Mouse (Mus musculus) heart, embryonic 14.5 days (tissue): ENCODE results near the gene Stx18. TPM values are rescaled to one million over a fixed set of nuclear protein-coding genes. Genes with fewer than 3 reads are reported as not detected.

Experiments used
- ATAC-seq: fragments of 200-750 bp; cut with Nextera tagmentation; 2 replicates; pipeline ENCODE4 v1.8.0; 2017; ENCODE audit warnings: low read depth, moderate TSS enrichment; ENCODE audit not compliant: insufficient number of reproducible peaks, insufficient read depth, low FRiP score
- H3K27ac ChIP-seq, 2 experiments: fragments of 200-500 bp in 1 of 2; fragments of 300-500 bp in 1 of 2; sonication (generic) in 1 of 2; replicated peaks in 1 of 2; 2 replicates each; pipeline ENCODE4 v1.5.1; 2012 to 2014; ENCODE audit warnings: low read depth in 2 of 2, low read length in 2 of 2, control low read depth in 1 of 2, mild to moderate bottlenecking in 1 of 2, mixed read lengths in 1 of 2; ENCODE audit not compliant: control insufficient read depth in 1 of 2, insufficient read depth in 1 of 2
- H3K27me3 ChIP-seq: fragments of 300-500 bp; sonication (generic); 2 replicates; pipeline ENCODE4 v1.6.1; 2014; ENCODE audit warnings: mild to moderate bottlenecking, low read length, control low read depth; ENCODE audit not compliant: control insufficient read depth, insufficient read depth
- H3K36me3 ChIP-seq: fragments of 300-500 bp; sonication (generic); 2 replicates; pipeline ENCODE4 v1.6.1; 2014; ENCODE audit warnings: mild to moderate bottlenecking, control low read depth, low read length, mixed read lengths; ENCODE audit not compliant: control insufficient read depth, insufficient read depth
- H3K4me1 ChIP-seq, 2 experiments: fragments of 200-500 bp in 1 of 2; fragments of 300-500 bp in 1 of 2; sonication (generic) in 1 of 2; 2 replicates each; pipeline ENCODE4 v1.6.1; 2012 to 2014; ENCODE audit warnings: low read length in 2 of 2, control low read depth in 1 of 2, mixed read lengths in 1 of 2; ENCODE audit not compliant: control insufficient read depth in 2 of 2, insufficient read depth in 2 of 2
- H3K4me2 ChIP-seq: fragments of 300-500 bp; sonication (generic); 2 replicates; pipeline ENCODE4 v1.6.1; 2014; ENCODE audit warnings: mild to moderate bottlenecking, low read length
- H3K4me3 ChIP-seq, 2 experiments: fragments of 200-500 bp in 1 of 2; fragments of 300-500 bp in 1 of 2; sonication (generic) in 1 of 2; 2 replicates each; pipeline ENCODE4 v1.5.1; 2012 to 2014; ENCODE audit warnings: low read length in 2 of 2, mild to moderate bottlenecking in 2 of 2, control low read depth in 1 of 2, low read depth in 1 of 2, moderate library complexity in 1 of 2; ENCODE audit not compliant: control insufficient read depth in 1 of 2, insufficient read depth in 1 of 2
- H3K9ac ChIP-seq: fragments of 300-500 bp; sonication (generic); 2 replicates; pipeline ENCODE4 v1.6.1; 2014; ENCODE audit warnings: mild to moderate bottlenecking, low read length
- H3K9me3 ChIP-seq: fragments of 300-500 bp; sonication (generic); 2 replicates; pipeline ENCODE4 v1.6.1; 2016; ENCODE audit warnings: low read length, control low read depth; ENCODE audit not compliant: control insufficient read depth
- WGBS: fragments of 180-500 bp; shearing (Covaris S2); extraction: QIAGEN DNeasy Blood & Tissue Kit; methylation state at CpG from one replicate; pipeline ENCODE4 v1.1.7; 2014; 5-methylcytosine and 5-hydroxymethylcytosine counted together
- polyA plus RNA-seq: library from polyadenylated mRNA; unstranded; fragments of >200 nt; fragmentation: Nextera tagmentation; extraction: Ambion mirVana; gene quantifications from 2 replicates; pipeline ENCODE4 v1.2.1, GENCODE M21; 2014

Stx18 gene
- polyA plus RNA-seq, 1 experiment from 2014 or later = 30.2 TPM

- no peaks in the 10 kb centered on the region for H3K36me3 ChIP-seq
- no peaks in the 10 kb centered on the region for H3K9me3 ChIP-seq
- no peak for ATAC-seq
- no peak overlapping the region for H3K27ac ChIP-seq
- peak overlapping the region; percentile 97 for H3K4me2 ChIP-seq
- peak overlapping the region; percentile 71 for H3K9ac ChIP-seq
- peaks cover 3 to 9% of the 10 kb centered on the region in 2 experiments; a peak in 2 of 4 replicates for H3K4me1 ChIP-seq
- peak overlapping the region; percentile 59 to 86 for H3K4me3 ChIP-seq
- H3K27me3 ChIP-seq = peaks cover 70% of the 10 kb centered on the region
- WGBS = 7% methylated on average over 17 of the region's 17 CpGs
These were observed 120.0 kb downstream of the Stx18 start for GRCm38 (mm10) chr5:38158501-38158946.

GRCm38 (mm10) chr5:38158947-38159633 lies 120.5 kb downstream of the Stx18 start:
- Histone ChIP-seq H3K4me2 (peak overlapping the region; percentile 97), H3K27ac (no peak overlapping the region), H3K4me1 (peaks cover 3 to 9% of the 10 kb centered on the region in 2 experiments; a peak in 2 of 4 replicates), H3K4me3 (peak overlapping the region; percentile 59 to 86), H3K9ac (peak overlapping the region; percentile 71), H3K27me3 (peaks cover 70% of the 10 kb centered on the region), H3K9me3 (no peaks in the 10 kb centered on the region), H3K36me3 (no peaks in the 10 kb centered on the region)
- peak; percentile 41; the same call in 1 of the 2 replicates for ATAC-seq
- under 1% methylated on average over 79 of the region's 79 CpGs for WGBS

GRCm38 (mm10) chr5:38159634-38160413 lies 121.3 kb downstream of the Stx18 start, which contains the start of gene Nsg1:
Gene Nsg1, minus strand, starts transcription at chr5:38159907.
- peaks cover 70% of the 10 kb centered on the region for H3K27me3 ChIP-seq
- H3K4me1 ChIP-seq = peaks cover 3 to 9% of the 10 kb centered on the region in 2 experiments; a peak in 2 of 4 replicates
- ATAC-seq = peak; percentile 18; the same call in 1 of the 2 replicates
- H3K9ac ChIP-seq = peak within 1 kb of the TSS; percentile 71
- peak within 1 kb of the TSS; percentile 97 for H3K4me2 ChIP-seq
- no peaks in the 10 kb centered on the region for H3K36me3 ChIP-seq
- 7% methylated on average over 35 of the region's 35 CpGs for WGBS
- no peaks in the 10 kb centered on the region for H3K9me3 ChIP-seq
- H3K4me3 ChIP-seq = peak within 1 kb of the TSS; percentile 59 to 86
- no peak within 1 kb of the TSS for H3K27ac ChIP-seq

- Histone ChIP-seq H3K27me3 (no peaks in the 10 kb centered on the region), H3K4me3 (no peak overlapping the region), H3K9ac (no peak overlapping the region), H3K27ac (no peak overlapping the region), H3K9me3 (0 out of 2 replicates have a peak, but pooled peaks cover 3% of the 10 kb centered on the region), H3K4me1 (no peaks in the 10 kb centered on the region), H3K4me2 (no peak overlapping the region), H3K36me3 (no peaks in the 10 kb centered on the region)
- ATAC-seq = no peak
- 75% methylated on average over 11 of the region's 11 CpGs for WGBS
These were observed 130.0 kb downstream of the Stx18 start for GRCm38 (mm10) chr5:38168497-38168896.

- Histone ChIP-seq H3K36me3 (no peaks in the 10 kb centered on the region), H3K27me3 (no peaks in the 10 kb centered on the region), H3K27ac (no peak overlapping the region), H3K4me1 (no peaks in the 10 kb centered on the region), H3K9ac (no peak overlapping the region), H3K4me2 (no peak overlapping the region), H3K9me3 (0 out of 2 replicates have a peak, but pooled peaks cover 3% of the 10 kb centered on the region), H3K4me3 (no peak overlapping the region)
- WGBS = 33% methylated on average over 5 of the region's 5 CpGs
- no peak for ATAC-seq
These were observed 135.2 kb downstream of the Stx18 start for GRCm38 (mm10) chr5:38173766-38174165.

- no peak overlapping the region for H3K4me3 ChIP-seq
- 0 out of 2 replicates have a peak, but pooled peaks cover 3% of the 10 kb centered on the region for H3K9me3 ChIP-seq
- H3K4me2 ChIP-seq = no peak overlapping the region
- no peak overlapping the region for H3K27ac ChIP-seq
- 76% methylated on average over 16 of the region's 16 CpGs for WGBS
- H3K36me3 ChIP-seq = no peaks in the 10 kb centered on the region
- H3K27me3 ChIP-seq = no peaks in the 10 kb centered on the region
- no peaks in the 10 kb centered on the region for H3K4me1 ChIP-seq
- no peak overlapping the region for H3K9ac ChIP-seq
- no peak for ATAC-seq
These were observed 135.8 kb downstream of the Stx18 start for GRCm38 (mm10) chr5:38174256-38174912.

GRCm38 (mm10) chr5:38184688-38185285 lies 146.2 kb downstream of the Stx18 start:
- no peak overlapping the region for H3K27ac ChIP-seq
- H3K4me3 ChIP-seq = no peak overlapping the region
- 70% methylated on average over 6 of the region's 6 CpGs for WGBS
- H3K27me3 ChIP-seq = no peaks in the 10 kb centered on the region
- ATAC-seq = no peak
- no peaks in the 10 kb centered on the region for H3K36me3 ChIP-seq
- H3K9me3 ChIP-seq = no peaks in the 10 kb centered on the region
- no peaks in the 10 kb centered on the region for H3K4me1 ChIP-seq
- H3K4me2 ChIP-seq = no peak overlapping the region
- no peak overlapping the region for H3K9ac ChIP-seq
